8 mouse cellular contexts compared by ENCODE assay signal in genomic region chrX:94724192-94724971, GRCm38 (mm10). TPM values are rescaled to one million over a fixed set of nuclear protein-coding genes. Genes with fewer than 3 reads are reported as not detected.
DNase-seq lines count a peak whose midpoint lies in the region; ATAC-seq and TF ChIP-seq lines count a peak whose summit lies in the region.
"Not testable (repeated sequence)": the region's sequence is repeated elsewhere in the genome, so short reads cannot be mapped to it uniquely, and the experiment has no call there.

Gene Zxdb (plus strand): TSS chrX:94724569.

- not testable (repeated sequence) for TF ChIP-seq EP300 in stomach, postnatal 0 days (optimal IDR thresholded peaks at IDR 0.05)

- not testable (repeated sequence) for H3K4me2 ChIP-seq in forebrain, embryonic 14.5 days (ENCODE audit: low read length); kidney, embryonic 14.5 days (replicated peaks; ENCODE audit: low read depth, low read length); liver, embryonic 16.5 days (ENCODE audit: low read depth, low read length); midbrain, embryonic 15.5 days; stomach, postnatal 0 days (replicated peaks; ENCODE audit: low read depth)

- not testable (repeated sequence) for H3K36me3 ChIP-seq in forebrain, embryonic 14.5 days (ENCODE audit: control insufficient read depth, insufficient read depth, low read length); kidney, embryonic 14.5 days (ENCODE audit: control insufficient read depth, insufficient read depth, low read length); liver, embryonic 16.5 days (ENCODE audit: control insufficient read depth, insufficient read depth); midbrain, embryonic 15.5 days (replicated peaks); stomach, postnatal 0 days (ENCODE audit: control insufficient read depth, insufficient read depth, low read length)

- H3K9ac ChIP-seq in forebrain, embryonic 14.5 days (ENCODE audit: low read length); kidney, embryonic 14.5 days (ENCODE audit: low read depth, low read length); liver, embryonic 16.5 days (ENCODE audit: low read depth, low read length); midbrain, embryonic 15.5 days; stomach, postnatal 0 days (ENCODE audit: low read length): not testable (repeated sequence)

- H3K4me3 ChIP-seq in forebrain, embryonic 14.5 days (ENCODE audit: low read depth, low read length); kidney, embryonic 14.5 days (ENCODE audit: low read length); stomach, postnatal 0 days (ENCODE audit: low read depth, low read length): not testable (repeated sequence)
- 0 out of 2 replicates have a peak within 1 kb of the TSS, but pooled peaks have one; percentile 26 for H3K4me3 ChIP-seq in liver, embryonic 16.5 days (ENCODE audit: low read depth, low read length)
- H3K4me3 ChIP-seq in midbrain, embryonic 15.5 days = 0 out of 2 replicates have a peak within 1 kb of the TSS, but pooled peaks have one; percentile 25

- not testable (repeated sequence) for H3K27me3 ChIP-seq in forebrain, embryonic 14.5 days (replicated peaks; ENCODE audit: control insufficient read depth, insufficient read depth, low read length); kidney, embryonic 14.5 days (ENCODE audit: control insufficient read depth, insufficient read depth, low read length); liver, embryonic 16.5 days (ENCODE audit: control insufficient read depth, insufficient read depth, low read depth, low read length); midbrain, embryonic 15.5 days (replicated peaks); stomach, postnatal 0 days (ENCODE audit: control insufficient read depth, insufficient read depth, low read length)

- TF ChIP-seq CTCF in stomach, postnatal 0 days (IDR thresholded peaks at IDR 0.05; ENCODE audit: low read depth) = not testable (repeated sequence)

- ATAC-seq in forebrain, embryonic 14.5 days = peak; percentile 79
- peak; percentile 46 to 69 for ATAC-seq in hematopoietic stem cell, adult 5-6 weeks (replicated peaks in 1 of 2; ENCODE audit: insufficient read depth in 1 of 2, low FRiP score in 2 of 2, low TSS enrichment in 1 of 2, low read depth in 1 of 2, poor library complexity in 2 of 2, severe bottlenecking in 2 of 2)
- ATAC-seq in kidney, embryonic 14.5 days (ENCODE audit: low FRiP score, low TSS enrichment) = peak; percentile 81
- peak; percentile 58 for ATAC-seq in liver, embryonic 16.5 days (ENCODE audit: low read depth)
- peak; percentile 85 for ATAC-seq in midbrain, embryonic 15.5 days (replicated peaks)
- peak; percentile 58 for ATAC-seq in stomach, postnatal 0 days (ENCODE audit: low FRiP score, low TSS enrichment)

- not testable (repeated sequence) for H3K4me1 ChIP-seq in forebrain, embryonic 14.5 days (ENCODE audit: control insufficient read depth, insufficient read depth, low read length); kidney, embryonic 14.5 days (ENCODE audit: control insufficient read depth, insufficient read depth, low read length); liver, embryonic 16.5 days (ENCODE audit: control insufficient read depth, low read depth, low read length); midbrain, embryonic 15.5 days; stomach, postnatal 0 days (replicated peaks; ENCODE audit: control insufficient read depth, insufficient read depth)

- no CpG with 5 or more reads among the region's 60 CpGs for WGBS in forebrain, embryonic 14.5 days
- no CpG with 5 or more reads among the region's 60 CpGs for WGBS in kidney, embryonic 14.5 days
- no CpG with 5 or more reads among the region's 60 CpGs for WGBS in liver, embryonic 16.5 days (ENCODE audit: insufficient replicate concordance)
- WGBS in midbrain, embryonic 15.5 days = no CpG with 5 or more reads among the region's 60 CpGs
- no CpG with 5 or more reads among the region's 60 CpGs for WGBS in stomach, postnatal 0 days

- not testable (repeated sequence) for H3K9me3 ChIP-seq in forebrain, embryonic 14.5 days (replicated peaks; ENCODE audit: control insufficient read depth, low read length); kidney, embryonic 14.5 days (ENCODE audit: control insufficient read depth, low read length); liver, embryonic 16.5 days (replicated peaks; ENCODE audit: control insufficient read depth, low read length); midbrain, embryonic 15.5 days; stomach, postnatal 0 days (ENCODE audit: control insufficient read depth, low read length)

- intact Hi-C loops in left cerebral cortex, postnatal 14 days (cut with DNase I) = not testable (repeated sequence)

- not testable (repeated sequence) for DNase-seq in adrenal gland, postnatal 36 days; forebrain, embryonic 14.5 days (ENCODE audit: low spot score); left cerebral cortex, postnatal 14 days (ENCODE audit: low spot score in 2 of 2); stomach, postnatal 0 days (ENCODE audit: low spot score)

- H3K27ac ChIP-seq in forebrain, embryonic 14.5 days (ENCODE audit: low read depth, low read length); kidney, embryonic 14.5 days (ENCODE audit: low read depth, low read length); liver, embryonic 16.5 days (ENCODE audit: low read length); midbrain, embryonic 15.5 days; stomach, postnatal 0 days (replicated peaks): not testable (repeated sequence)

RNA-seq across cellular contexts. Expression of gene Zxdb, which starts in this region (rescaled TPM):
- 10 to 100 TPM; 11.6 to 13.4 TPM for total RNA-seq in adrenal gland, postnatal 36 days (2021)
- 2.7 TPM in 2 replicates for polyA plus RNA-seq in forebrain, embryonic 14.5 days (2014; fragmentation: Nextera tagmentation; extraction: Ambion mirVana)
- 10.2 and 12.3 TPM in 2 replicates for total RNA-seq in hematopoietic stem cell, adult 5-6 weeks (2017)
- polyA plus RNA-seq in kidney, embryonic 14.5 days (2014; fragmentation: Nextera tagmentation; extraction: Ambion mirVana) = 2.9 and 3.2 TPM in 2 replicates
- 10 to 100 TPM; 13.9 to 14.2 TPM for total RNA-seq in left cerebral cortex, postnatal 14 days (2021)
- polyA plus RNA-seq in liver, embryonic 16.5 days (2015; fragmentation: Nextera tagmentation; extraction: Ambion mirVana) = 0.15 and 0.16 TPM in 2 replicates
- polyA plus RNA-seq in midbrain, embryonic 15.5 days (2015; fragmentation: Nextera tagmentation; extraction: Ambion mirVana) = 1.6 and 1.9 TPM in 2 replicates
- 0.92 and 1.1 TPM in 2 replicates for polyA plus RNA-seq in stomach, postnatal 0 days (2015; fragmentation: Nextera tagmentation; extraction: Ambion mirVana)

Comparison
In these comparisons a context has a peak if more than half of its experiments do, and no peak if none do; other contexts are left out.
1. Peak in ATAC-seq and H3K4me3 ChIP-seq in liver, embryonic 16.5 days; RNA of the gene not detected or under 1 TPM.